Mouse (Mus musculus): Measurements from ENCODE around the gene Klhl30. TPM values are rescaled to one million over a fixed set of nuclear protein-coding genes. Genes with fewer than 3 reads are reported as not detected.

Klhl30 gene
- 0.21 and 0.31 TPM in 2 replicates for polyA plus RNA-seq (2012; rRNA removed)

DNA sequence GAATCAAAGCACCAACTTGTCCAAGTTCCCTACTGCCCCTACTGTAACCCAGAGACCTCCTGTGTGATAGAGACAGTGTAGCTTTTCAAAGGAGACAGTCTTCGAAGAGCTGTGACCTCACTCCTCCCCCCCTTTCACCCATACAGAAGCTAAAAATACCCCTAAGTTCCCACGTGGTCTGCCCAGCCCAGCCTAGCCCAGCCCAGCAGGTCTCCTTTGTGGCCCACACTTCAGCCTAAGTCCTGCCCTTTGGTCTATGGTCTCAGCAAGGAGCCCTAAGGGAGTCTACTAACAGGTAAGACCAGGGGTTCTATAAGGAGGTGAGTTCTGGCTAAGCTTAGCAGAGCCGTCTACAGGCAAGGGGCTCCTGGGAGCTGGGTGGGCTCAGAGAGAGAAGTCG, at the start of gene Klhl30:
Gene Klhl30, plus strand, starts transcription at position 176 of the 400 bp plus-strand sequence.
- TF ChIP-seq CTCF (IDR thresholded peaks at IDR 0.05; ENCODE audit: control insufficient read depth, insufficient read depth, insufficient replicate concordance, low read depth, low read length) = no peak
- no peak for TF ChIP-seq POLR2A (IDR thresholded peaks at IDR 0.05; ENCODE audit: control insufficient read depth, low read depth, low read length)
- Histone ChIP-seq H3K4me3 (ENCODE audit: control insufficient read depth, low read depth, low read length) (no peak within 1 kb of the TSS), H3K27ac (ENCODE audit: control insufficient read depth, insufficient read depth, low read depth, low read length) (no peak within 1 kb of the TSS), H3K27me3 (ENCODE audit: control insufficient read depth, insufficient read depth, low read length) (no peaks in the 10 kb centered on the region), H3K4me1 (ENCODE audit: control insufficient read depth, insufficient read depth, low read length) (no peaks in the 10 kb centered on the region), H3K36me3 (ENCODE audit: control insufficient read depth, insufficient read depth, low read length) (no peaks in the 10 kb centered on the region)

DNA sequence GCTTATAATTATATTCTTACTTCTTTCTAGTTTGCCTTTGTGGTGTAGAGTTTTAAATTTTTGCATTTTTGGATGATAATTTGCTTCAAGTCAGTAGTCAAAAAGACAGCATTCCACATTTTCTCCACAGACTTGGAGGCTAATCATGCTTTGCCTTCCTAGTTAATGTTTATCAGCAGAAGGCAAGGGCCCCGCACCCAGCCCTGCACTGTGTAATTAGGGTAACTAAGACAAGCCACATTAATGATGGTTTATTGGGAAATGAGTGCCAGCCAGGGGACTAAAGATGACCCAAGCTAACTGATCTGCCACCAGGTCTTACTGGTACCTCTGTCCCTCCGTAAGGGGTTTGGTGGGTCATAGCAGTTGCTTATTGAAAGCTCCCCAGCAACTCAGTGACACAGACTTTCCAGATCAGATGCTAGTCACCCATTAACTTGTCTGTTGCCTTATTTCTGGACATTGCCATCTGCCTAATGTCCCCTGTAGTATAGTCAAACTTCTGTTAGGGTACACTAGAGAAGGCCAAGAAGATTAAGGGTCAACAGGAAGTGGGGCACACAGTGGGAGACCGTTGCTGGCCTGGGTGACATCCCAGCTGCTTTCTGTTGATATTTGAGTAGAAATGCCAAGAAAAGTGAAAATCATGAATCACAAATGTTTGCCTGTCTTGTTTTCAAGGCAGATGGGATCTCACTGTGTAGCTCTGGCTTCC, 49.5 kb upstream of the Klhl30 start:
- H3K27ac ChIP-seq (ENCODE audit: control insufficient read depth, insufficient read depth, low read depth, low read length) = no peak overlapping the region
- peaks cover 9% of the 10 kb centered on the region for H3K4me1 ChIP-seq (ENCODE audit: control insufficient read depth, insufficient read depth, low read length)
- no peak for TF ChIP-seq POLR2A (IDR thresholded peaks at IDR 0.05; ENCODE audit: control insufficient read depth, low read depth, low read length)
- TF ChIP-seq CTCF (IDR thresholded peaks at IDR 0.05; ENCODE audit: control insufficient read depth, insufficient read depth, insufficient replicate concordance, low read depth, low read length) = no peak
- no peak overlapping the region for H3K4me3 ChIP-seq (ENCODE audit: control insufficient read depth, low read depth, low read length)
- peaks cover 2% of the 10 kb centered on the region; the same call in 1 of the 2 replicates for H3K36me3 ChIP-seq (ENCODE audit: control insufficient read depth, insufficient read depth, low read length)
- H3K27me3 ChIP-seq (ENCODE audit: control insufficient read depth, insufficient read depth, low read length) = no peaks in the 10 kb centered on the region

DNA sequence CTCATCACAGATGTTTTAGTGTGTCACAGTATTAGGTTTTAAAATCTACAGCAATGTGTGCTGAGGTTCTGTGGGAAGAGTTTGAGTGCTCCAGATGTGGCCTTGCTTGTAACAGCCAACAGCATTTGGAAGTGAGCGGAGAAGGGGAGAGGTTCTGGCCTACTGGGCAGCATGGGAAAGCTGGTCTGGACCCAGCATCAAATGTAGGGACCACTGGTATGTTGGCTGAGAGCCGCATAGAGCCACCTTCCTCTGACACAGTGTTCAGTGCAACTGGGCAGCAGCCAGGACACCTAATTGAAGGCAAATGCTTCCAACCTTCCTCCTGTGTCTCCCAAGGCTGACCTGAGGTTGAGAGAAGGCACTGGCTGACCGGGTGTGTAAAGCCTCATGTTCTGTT, 48.8 kb upstream of the Klhl30 start:
- peaks cover 9% of the 10 kb centered on the region for H3K4me1 ChIP-seq (ENCODE audit: control insufficient read depth, insufficient read depth, low read length)
- H3K27ac ChIP-seq (ENCODE audit: control insufficient read depth, insufficient read depth, low read depth, low read length) = no peak overlapping the region
- H3K36me3 ChIP-seq (ENCODE audit: control insufficient read depth, insufficient read depth, low read length) = peaks cover 2% of the 10 kb centered on the region; the same call in 1 of the 2 replicates
- H3K27me3 ChIP-seq (ENCODE audit: control insufficient read depth, insufficient read depth, low read length) = no peaks in the 10 kb centered on the region
- no peak for TF ChIP-seq POLR2A (IDR thresholded peaks at IDR 0.05; ENCODE audit: control insufficient read depth, low read depth, low read length)
- no peak for TF ChIP-seq CTCF (IDR thresholded peaks at IDR 0.05; ENCODE audit: control insufficient read depth, insufficient read depth, insufficient replicate concordance, low read depth, low read length)
- no peak overlapping the region for H3K4me3 ChIP-seq (ENCODE audit: control insufficient read depth, low read depth, low read length)

DNA sequence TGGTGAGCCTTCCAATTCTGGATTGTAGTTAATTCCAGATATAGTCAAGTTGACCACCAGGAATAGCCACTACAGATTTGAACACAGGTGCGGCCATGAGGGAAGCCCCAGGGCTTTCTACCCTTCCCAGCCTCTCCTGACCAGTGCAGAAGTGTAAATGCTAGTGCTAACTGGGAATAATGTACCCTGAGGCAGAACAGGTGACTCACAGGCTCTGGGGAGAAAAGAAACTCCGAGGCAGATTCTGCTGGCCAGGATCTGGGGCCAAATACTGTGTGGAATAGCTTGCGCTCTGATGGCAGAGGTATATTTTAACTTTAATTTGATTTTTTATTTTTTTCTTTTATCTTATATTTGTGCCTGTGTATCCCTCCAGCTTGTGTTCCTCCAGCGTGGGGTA, 46.2 kb upstream of the Klhl30 start:
- Histone ChIP-seq H3K36me3 (ENCODE audit: control insufficient read depth, insufficient read depth, low read length) (peaks cover 4% of the 10 kb centered on the region; the same call in 1 of the 2 replicates), H3K27me3 (ENCODE audit: control insufficient read depth, insufficient read depth, low read length) (no peaks in the 10 kb centered on the region), H3K4me3 (ENCODE audit: control insufficient read depth, low read depth, low read length) (no peak overlapping the region), H3K27ac (ENCODE audit: control insufficient read depth, insufficient read depth, low read depth, low read length) (no peak overlapping the region), H3K4me1 (ENCODE audit: control insufficient read depth, insufficient read depth, low read length) (no peaks in the 10 kb centered on the region)
- no peak for TF ChIP-seq CTCF (IDR thresholded peaks at IDR 0.05; ENCODE audit: control insufficient read depth, insufficient read depth, insufficient replicate concordance, low read depth, low read length)
- TF ChIP-seq POLR2A (IDR thresholded peaks at IDR 0.05; ENCODE audit: control insufficient read depth, low read depth, low read length) = no peak

DNA sequence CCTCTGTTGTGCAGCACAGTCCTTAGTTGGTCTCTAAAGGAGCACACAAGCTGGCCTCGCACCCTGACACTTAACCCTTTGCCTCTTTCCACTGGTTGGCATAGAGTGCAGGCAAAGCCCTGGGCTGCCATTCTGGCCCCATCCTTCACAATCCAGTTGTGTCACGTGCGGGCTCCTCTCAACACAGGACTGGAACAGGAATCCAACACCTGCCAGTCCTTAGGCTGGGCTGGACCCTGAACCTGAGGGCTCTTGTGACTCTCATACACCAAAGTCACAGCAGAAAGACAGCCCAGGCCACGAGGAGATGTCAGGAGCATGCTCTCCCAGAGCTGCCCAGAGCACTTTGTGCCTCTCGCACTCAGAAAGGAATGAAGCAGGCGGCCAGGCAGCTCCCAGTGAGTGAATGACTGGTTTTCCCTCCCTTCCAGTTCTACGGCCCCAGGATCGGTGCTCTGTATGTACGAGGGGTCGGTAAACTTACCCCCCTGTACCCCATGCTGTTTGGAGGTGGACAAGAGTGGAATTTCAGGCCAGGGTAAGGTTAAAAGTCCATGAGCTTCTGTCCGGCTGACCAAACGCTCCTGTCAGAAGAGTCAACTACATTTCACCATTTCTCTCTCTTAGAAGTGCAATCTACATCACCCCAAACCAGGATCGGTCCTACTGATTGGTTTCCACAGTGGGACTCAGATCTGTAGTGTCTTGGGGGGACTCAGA, 41.3 kb upstream of the Klhl30 start:
- no peaks in the 10 kb centered on the region for H3K4me1 ChIP-seq (ENCODE audit: control insufficient read depth, insufficient read depth, low read length)
- no peak overlapping the region for H3K27ac ChIP-seq (ENCODE audit: control insufficient read depth, insufficient read depth, low read depth, low read length)
- H3K36me3 ChIP-seq (ENCODE audit: control insufficient read depth, insufficient read depth, low read length) = peaks cover 8% of the 10 kb centered on the region
- H3K4me3 ChIP-seq (ENCODE audit: control insufficient read depth, low read depth, low read length) = no peak overlapping the region
- no peak for TF ChIP-seq CTCF (IDR thresholded peaks at IDR 0.05; ENCODE audit: control insufficient read depth, insufficient read depth, insufficient replicate concordance, low read depth, low read length)
- no peak for TF ChIP-seq POLR2A (IDR thresholded peaks at IDR 0.05; ENCODE audit: control insufficient read depth, low read depth, low read length)
- H3K27me3 ChIP-seq (ENCODE audit: control insufficient read depth, insufficient read depth, low read length) = no peaks in the 10 kb centered on the region

DNA sequence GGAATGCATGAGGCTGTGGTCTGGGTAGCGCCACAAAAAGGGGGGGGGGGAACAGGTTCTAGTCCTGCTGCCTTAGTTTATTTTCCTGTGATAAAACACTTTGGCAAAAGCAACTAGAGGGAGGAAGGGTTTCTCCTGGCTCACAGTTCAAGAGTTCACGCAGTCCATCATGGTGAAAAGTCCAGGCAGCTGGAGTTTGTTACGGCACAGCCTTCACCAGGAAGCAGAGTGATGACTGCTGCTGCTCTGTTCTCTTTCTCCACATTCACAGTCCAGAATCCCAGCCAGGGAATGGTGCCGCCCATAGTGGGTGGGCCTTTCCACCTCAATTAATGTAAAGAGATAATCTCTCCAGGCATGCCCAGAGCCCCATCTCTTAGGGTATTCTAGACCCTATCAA, 38.5 kb upstream of the Klhl30 start:
- Histone ChIP-seq H3K36me3 (ENCODE audit: control insufficient read depth, insufficient read depth, low read length) (peaks cover 6% of the 10 kb centered on the region), H3K27ac (ENCODE audit: control insufficient read depth, insufficient read depth, low read depth, low read length) (no peak overlapping the region), H3K4me1 (ENCODE audit: control insufficient read depth, insufficient read depth, low read length) (no peaks in the 10 kb centered on the region), H3K4me3 (ENCODE audit: control insufficient read depth, low read depth, low read length) (no peak overlapping the region), H3K27me3 (ENCODE audit: control insufficient read depth, insufficient read depth, low read length) (no peaks in the 10 kb centered on the region)
- TF ChIP-seq CTCF (IDR thresholded peaks at IDR 0.05; ENCODE audit: control insufficient read depth, insufficient read depth, insufficient replicate concordance, low read depth, low read length) = no peak
- no peak for TF ChIP-seq POLR2A (IDR thresholded peaks at IDR 0.05; ENCODE audit: control insufficient read depth, low read depth, low read length)

DNA sequence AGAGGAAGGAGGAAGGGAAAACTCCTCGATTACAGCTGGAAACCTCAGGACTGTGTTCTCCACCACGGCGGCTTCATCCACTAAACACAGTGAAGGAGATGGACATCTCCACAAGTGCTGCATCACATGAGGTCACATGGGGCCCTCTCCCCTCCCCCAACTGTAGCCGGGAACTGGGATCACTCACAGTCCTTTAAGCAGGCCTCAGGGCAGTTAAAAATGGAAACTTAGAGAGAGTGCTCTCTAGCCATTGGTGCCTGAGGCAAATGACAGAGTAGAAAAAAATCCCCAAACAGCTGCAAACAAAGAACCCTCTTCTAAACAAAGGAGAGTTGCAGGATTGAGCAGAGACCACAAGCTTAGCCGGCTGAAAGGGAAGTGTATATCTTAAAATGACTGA, 37.6 kb upstream of the Klhl30 start:
- Histone ChIP-seq H3K4me1 (ENCODE audit: control insufficient read depth, insufficient read depth, low read length) (no peaks in the 10 kb centered on the region), H3K27ac (ENCODE audit: control insufficient read depth, insufficient read depth, low read depth, low read length) (no peak overlapping the region), H3K4me3 (ENCODE audit: control insufficient read depth, low read depth, low read length) (no peak overlapping the region), H3K36me3 (ENCODE audit: control insufficient read depth, insufficient read depth, low read length) (peaks cover 6% of the 10 kb centered on the region), H3K27me3 (ENCODE audit: control insufficient read depth, insufficient read depth, low read length) (no peaks in the 10 kb centered on the region)
- TF ChIP-seq POLR2A (IDR thresholded peaks at IDR 0.05; ENCODE audit: control insufficient read depth, low read depth, low read length) = no peak
- no peak for TF ChIP-seq CTCF (IDR thresholded peaks at IDR 0.05; ENCODE audit: control insufficient read depth, insufficient read depth, insufficient replicate concordance, low read depth, low read length)
